Mouse (Mus musculus): Measurements from ENCODE around the gene Tcf20. TPM values are rescaled to one million over a fixed set of nuclear protein-coding genes. Genes with fewer than 3 reads are reported as not detected.
A peak's percentile ranks its signal among the peaks of the same experiment; 100 is the strongest.

Gene Tcf20
- polyA plus RNA-seq, 1 experiment from 2014 or later: 5.6 TPM

DNA sequence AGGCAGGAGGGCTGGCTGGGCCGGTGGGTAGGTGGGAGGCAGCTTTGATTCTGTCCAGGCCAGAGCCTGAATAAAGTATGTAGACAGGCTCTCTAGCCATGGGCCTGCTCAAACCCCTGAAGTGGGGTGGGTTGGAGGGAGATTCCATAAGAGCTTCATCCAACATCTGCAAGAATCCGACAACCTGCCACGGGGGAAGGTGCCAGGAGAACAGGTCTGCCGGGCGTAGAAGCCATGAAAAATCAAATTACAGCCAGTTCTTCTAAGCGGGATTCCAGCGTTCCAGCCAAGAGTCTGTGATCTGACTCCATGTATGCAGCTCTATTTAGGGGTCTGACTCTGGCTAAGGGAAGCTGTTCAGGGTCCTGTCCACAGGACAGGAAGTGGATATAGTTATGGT is 3.1 kb downstream of the Tcf20 start:
- no peaks in the 10 kb centered on the region for H3K36me3 ChIP-seq (ENCODE audit: insufficient read depth, low read length)
- WGBS: 64% methylated on average over 7 of the region's 7 CpGs
- H3K9me3 ChIP-seq (replicated peaks; ENCODE audit: low read length): no peaks in the 10 kb centered on the region
- ATAC-seq (replicated peaks; ENCODE audit: low FRiP score, low read depth) (no peak), DNase-seq (ENCODE audit: low spot score) (no peak)
- TF ChIP-seq CTCF (IDR thresholded peaks at IDR 0.05; ENCODE audit: low read depth): no peak
- no peak overlapping the region for H3K4me2 ChIP-seq (ENCODE audit: low read length)
- no peak overlapping the region for H3K4me3 ChIP-seq (replicated peaks; ENCODE audit: low read depth, low read length)
- H3K27ac ChIP-seq: no peak overlapping the region
- peaks cover 30% of the 10 kb centered on the region for H3K4me1 ChIP-seq (replicated peaks; ENCODE audit: insufficient read depth, low read length)
- no peak overlapping the region for H3K9ac ChIP-seq (ENCODE audit: low read depth, low read length)
- H3K27me3 ChIP-seq (ENCODE audit: insufficient read depth, low read length): 0 out of 2 replicates have a peak, but pooled peaks cover 4% of the 10 kb centered on the region

DNA sequence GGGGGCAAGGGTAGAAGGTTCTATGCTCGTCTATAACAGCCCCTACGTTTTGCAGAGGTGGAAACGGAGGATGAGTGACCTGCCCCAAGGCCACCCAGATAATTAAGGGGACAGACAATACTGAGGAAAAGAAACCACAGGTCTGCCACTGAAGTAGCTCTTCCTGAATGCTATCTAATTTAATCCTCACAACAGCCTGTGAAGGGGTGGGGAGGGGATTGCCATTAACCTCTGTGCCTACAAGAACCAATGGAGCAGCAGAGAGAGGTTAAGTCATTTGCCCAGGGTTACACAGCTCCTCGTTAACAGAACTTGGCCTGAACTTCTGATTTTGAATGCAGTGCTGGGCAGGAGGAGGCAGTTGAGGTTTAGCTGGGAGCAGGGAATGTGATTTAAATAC is 3.6 kb downstream of the Tcf20 start:
- no peak overlapping the region for H3K9ac ChIP-seq (ENCODE audit: low read depth, low read length)
- H3K36me3 ChIP-seq (ENCODE audit: insufficient read depth, low read length): no peaks in the 10 kb centered on the region
- ATAC-seq (replicated peaks; ENCODE audit: low FRiP score, low read depth) (no peak), DNase-seq (ENCODE audit: low spot score) (no peak)
- no peak for TF ChIP-seq CTCF (IDR thresholded peaks at IDR 0.05; ENCODE audit: low read depth)
- no peak overlapping the region for H3K27ac ChIP-seq
- H3K9me3 ChIP-seq (replicated peaks; ENCODE audit: low read length): no peaks in the 10 kb centered on the region
- WGBS: 20% methylated on average over 4 of the region's 4 CpGs
- 0 out of 2 replicates have a peak, but pooled peaks cover 4% of the 10 kb centered on the region for H3K27me3 ChIP-seq (ENCODE audit: insufficient read depth, low read length)
- no peak overlapping the region for H3K4me3 ChIP-seq (replicated peaks; ENCODE audit: low read depth, low read length)
- peaks cover 27% of the 10 kb centered on the region for H3K4me1 ChIP-seq (replicated peaks; ENCODE audit: insufficient read depth, low read length)
- H3K4me2 ChIP-seq (ENCODE audit: low read length): no peak overlapping the region

DNA sequence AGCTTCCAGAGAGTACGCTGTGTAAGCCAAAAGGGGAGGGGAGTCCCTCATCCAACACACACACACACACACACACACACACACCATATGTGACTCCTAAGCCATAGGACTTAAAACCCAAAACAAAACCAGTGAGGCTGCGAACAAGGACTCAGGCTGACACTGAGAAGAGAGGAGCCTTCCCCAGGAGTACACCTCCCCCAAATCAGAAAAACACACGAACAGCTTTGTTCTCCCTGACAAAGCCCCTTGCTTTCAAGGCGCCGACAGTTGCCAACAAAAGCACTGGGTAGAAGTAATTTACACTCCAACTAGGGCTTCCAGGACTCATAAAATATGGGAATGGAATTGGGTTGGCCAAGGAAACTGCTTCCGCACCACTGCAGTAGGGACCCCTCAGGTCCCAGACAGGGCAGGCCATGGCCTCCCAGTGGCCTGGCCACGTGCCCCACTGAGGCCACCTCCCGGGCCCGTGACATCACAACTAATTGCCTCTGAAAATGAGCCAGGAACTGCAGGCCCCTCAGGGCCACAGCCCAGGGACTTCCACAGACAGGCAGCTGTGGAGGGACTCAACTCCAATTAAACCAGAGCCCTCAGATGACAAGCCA is 4.2 kb downstream of the Tcf20 start:
- no peak for TF ChIP-seq CTCF (IDR thresholded peaks at IDR 0.05; ENCODE audit: low read depth)
- Histone ChIP-seq H3K9ac (ENCODE audit: low read depth, low read length) (no peak overlapping the region), H3K4me2 (ENCODE audit: low read length) (peak overlapping the region; percentile 27), H3K27ac (no peak overlapping the region), H3K9me3 (replicated peaks; ENCODE audit: low read length) (no peaks in the 10 kb centered on the region), H3K4me1 (replicated peaks; ENCODE audit: insufficient read depth, low read length) (peaks cover 21% of the 10 kb centered on the region), H3K27me3 (ENCODE audit: insufficient read depth, low read length) (0 out of 2 replicates have a peak, but pooled peaks cover 4% of the 10 kb centered on the region), H3K36me3 (ENCODE audit: insufficient read depth, low read length) (no peaks in the 10 kb centered on the region), H3K4me3 (replicated peaks; ENCODE audit: low read depth, low read length) (no peak overlapping the region)
- WGBS: 18% methylated on average over 9 of the region's 9 CpGs
- ATAC-seq (replicated peaks; ENCODE audit: low FRiP score, low read depth) (peak; percentile 64), DNase-seq (ENCODE audit: low spot score) (peak; percentile 87)

DNA sequence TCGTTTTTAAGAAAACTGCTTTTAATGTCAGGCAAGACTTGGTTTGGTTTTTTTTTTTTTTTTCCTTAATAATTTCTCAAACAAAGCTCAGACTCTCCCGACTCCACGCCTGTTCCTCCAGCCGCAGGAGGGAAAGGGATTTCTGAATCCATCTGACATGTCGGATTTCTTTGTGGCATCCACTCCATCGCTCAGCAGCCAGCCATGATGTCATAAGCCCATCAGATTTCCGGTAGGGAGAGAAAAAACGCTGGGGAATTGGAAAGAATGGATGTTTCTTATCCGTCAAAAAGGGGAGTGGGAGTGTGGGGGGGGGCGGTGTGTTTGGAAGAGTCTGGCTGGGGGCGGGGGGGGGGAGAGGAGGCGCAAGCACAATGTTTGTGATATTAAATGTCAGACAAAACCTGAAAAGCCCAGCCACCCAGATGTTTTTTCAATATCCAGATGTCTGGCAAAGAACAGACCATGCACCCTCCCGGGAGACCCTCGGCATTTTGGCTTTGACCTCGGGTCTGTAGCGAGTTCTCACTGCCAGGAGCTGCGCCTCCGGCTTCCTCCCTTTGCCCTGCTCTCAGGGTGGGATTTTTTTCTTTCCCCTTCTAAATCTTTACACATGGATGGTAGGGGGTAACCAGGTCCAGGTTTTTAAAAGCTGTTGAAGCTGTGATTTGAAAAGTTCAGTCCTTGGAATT is 4.8 kb downstream of the Tcf20 start:
- H3K9me3 ChIP-seq (replicated peaks; ENCODE audit: low read length): no peaks in the 10 kb centered on the region
- no peaks in the 10 kb centered on the region for H3K36me3 ChIP-seq (ENCODE audit: insufficient read depth, low read length)
- H3K4me1 ChIP-seq (replicated peaks; ENCODE audit: insufficient read depth, low read length): peaks cover 15% of the 10 kb centered on the region
- 0 out of 2 replicates have a peak, but pooled peaks cover 4% of the 10 kb centered on the region for H3K27me3 ChIP-seq (ENCODE audit: insufficient read depth, low read length)
- H3K4me3 ChIP-seq (replicated peaks; ENCODE audit: low read depth, low read length): no peak overlapping the region
- H3K27ac ChIP-seq: no peak overlapping the region
- no peak overlapping the region for H3K9ac ChIP-seq (ENCODE audit: low read depth, low read length)
- ATAC-seq (replicated peaks; ENCODE audit: low FRiP score, low read depth) (no peak), DNase-seq (ENCODE audit: low spot score) (no peak)
- H3K4me2 ChIP-seq (ENCODE audit: low read length): peak overlapping the region; percentile 27
- WGBS: 14% methylated on average over 18 of the region's 18 CpGs
- no peak for TF ChIP-seq CTCF (IDR thresholded peaks at IDR 0.05; ENCODE audit: low read depth)

DNA sequence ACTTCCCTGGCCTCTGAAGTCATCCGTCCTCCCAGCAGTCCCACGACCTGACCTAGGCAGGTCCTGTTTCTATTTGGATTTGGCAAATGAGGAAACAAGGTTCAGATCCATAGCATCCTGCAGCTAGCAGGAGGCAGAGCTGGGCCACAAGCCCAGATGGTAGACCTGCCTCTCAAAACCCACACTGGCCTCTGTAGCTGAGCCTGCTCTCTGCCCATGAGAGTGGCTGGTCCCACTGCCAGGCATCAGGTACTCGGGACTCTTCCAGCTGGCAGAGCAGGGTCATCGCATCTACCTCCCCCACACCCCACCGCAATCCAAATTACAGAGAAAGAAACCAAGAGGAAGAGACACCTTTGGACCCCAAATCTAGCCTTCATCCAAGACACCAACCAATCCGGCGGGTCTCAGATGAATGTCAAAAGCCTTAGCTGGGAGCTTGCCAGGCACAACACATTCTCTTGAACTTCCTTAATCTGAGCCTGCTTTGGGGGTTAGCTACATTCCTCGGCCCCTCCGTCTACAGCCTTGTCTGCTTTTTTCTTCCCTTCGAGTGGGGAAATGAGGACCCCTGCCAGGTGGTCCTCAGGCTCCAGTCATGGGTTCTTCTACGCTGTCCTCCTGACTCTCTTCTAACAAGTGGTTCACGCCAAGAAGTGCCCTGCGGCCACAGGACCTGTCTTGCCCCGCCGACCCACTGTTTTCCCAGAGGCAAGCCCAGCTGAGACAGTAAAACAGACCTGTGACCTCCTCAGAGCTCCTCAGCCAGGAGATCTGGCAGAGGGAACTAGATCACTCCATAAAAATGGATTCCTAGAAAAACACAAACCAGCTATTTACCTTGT is 5.8 kb downstream of the Tcf20 start:
- H3K9ac ChIP-seq (ENCODE audit: low read depth, low read length): no peak overlapping the region
- no peak for ATAC-seq (replicated peaks; ENCODE audit: low FRiP score, low read depth)
- H3K4me1 ChIP-seq (replicated peaks; ENCODE audit: insufficient read depth, low read length): peaks cover 15% of the 10 kb centered on the region
- H3K27me3 ChIP-seq (ENCODE audit: insufficient read depth, low read length): 0 out of 2 replicates have a peak, but pooled peaks cover 4% of the 10 kb centered on the region
- no peaks in the 10 kb centered on the region for H3K36me3 ChIP-seq (ENCODE audit: insufficient read depth, low read length)
- peak overlapping the region; percentile 15; the same call in 1 of the 2 replicates for H3K27ac ChIP-seq
- no peak for TF ChIP-seq CTCF (IDR thresholded peaks at IDR 0.05; ENCODE audit: low read depth)
- H3K4me3 ChIP-seq (replicated peaks; ENCODE audit: low read depth, low read length): no peak overlapping the region
- H3K4me2 ChIP-seq (ENCODE audit: low read length): no peak overlapping the region
- DNase-seq (ENCODE audit: low spot score): no peak
- no peaks in the 10 kb centered on the region for H3K9me3 ChIP-seq (replicated peaks; ENCODE audit: low read length)
- WGBS: 16% methylated on average over 14 of the region's 15 CpGs

DNA sequence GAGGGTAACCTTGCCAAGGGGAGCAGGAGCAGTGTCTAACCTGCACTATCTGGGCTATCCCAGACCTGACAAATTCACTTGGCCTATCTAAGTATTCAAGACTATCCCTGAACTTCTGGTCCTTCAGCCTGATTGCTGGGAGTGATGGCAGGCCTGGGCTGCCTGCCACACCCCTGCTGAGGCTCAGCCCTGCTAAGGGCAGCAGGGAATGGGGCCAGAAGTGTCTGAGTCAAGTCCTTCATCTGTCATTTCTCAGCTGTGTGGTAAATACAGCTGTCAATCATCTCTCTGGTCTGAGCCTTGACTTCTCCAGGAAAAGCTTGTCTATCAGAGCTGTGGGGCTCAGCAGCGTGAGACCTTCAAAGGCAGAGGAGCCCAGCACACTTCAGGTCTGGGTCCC is 8.1 kb downstream of the Tcf20 start:
- ATAC-seq (replicated peaks; ENCODE audit: low FRiP score, low read depth) (no peak), DNase-seq (ENCODE audit: low spot score) (no peak)
- Histone ChIP-seq H3K9me3 (replicated peaks; ENCODE audit: low read length) (no peaks in the 10 kb centered on the region), H3K9ac (ENCODE audit: low read depth, low read length) (no peak overlapping the region), H3K27me3 (ENCODE audit: insufficient read depth, low read length) (no peaks in the 10 kb centered on the region), H3K4me2 (ENCODE audit: low read length) (no peak overlapping the region), H3K36me3 (ENCODE audit: insufficient read depth, low read length) (no peaks in the 10 kb centered on the region), H3K4me1 (replicated peaks; ENCODE audit: insufficient read depth, low read length) (peaks cover 15% of the 10 kb centered on the region), H3K4me3 (replicated peaks; ENCODE audit: low read depth, low read length) (no peak overlapping the region), H3K27ac (no peak overlapping the region)
- TF ChIP-seq CTCF (IDR thresholded peaks at IDR 0.05; ENCODE audit: low read depth): no peak
- WGBS: 95% methylated on average over 1 of the region's 1 CpGs
